Mouse (Mus musculus): ENCODE measurements around the gene Ccdc9b.

DNA sequence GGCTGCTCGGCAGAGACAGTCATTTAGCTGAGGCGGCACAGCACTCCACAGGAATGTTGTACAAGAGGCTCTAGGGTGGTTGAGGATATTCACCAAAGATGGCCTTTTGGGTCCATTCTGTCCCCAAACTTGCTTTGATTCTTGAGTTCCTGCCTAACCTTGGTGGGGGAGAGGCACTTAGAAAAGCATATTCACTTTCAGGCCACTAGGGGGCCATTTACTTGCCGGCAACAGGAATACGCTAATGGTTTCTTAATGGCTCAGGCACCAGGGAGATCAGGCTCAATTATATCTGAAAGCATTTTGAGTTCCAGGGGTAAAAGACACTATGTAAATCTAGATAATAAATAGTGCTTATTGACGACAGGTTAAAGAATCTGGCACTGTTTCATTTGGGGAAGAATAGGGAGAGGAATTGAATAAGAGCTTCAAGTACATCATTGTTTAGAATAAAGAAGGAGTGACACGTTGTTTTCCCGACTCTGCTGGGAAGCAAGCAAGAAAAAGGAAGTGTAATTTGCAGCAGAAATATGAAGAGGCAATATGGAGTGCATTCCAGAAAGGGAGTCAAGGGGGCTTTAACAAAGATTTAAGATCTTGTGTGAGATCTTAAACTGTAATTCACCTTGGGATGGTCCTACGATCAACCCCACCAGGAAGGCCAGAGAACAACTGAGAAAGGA is 19.1 kb downstream of the Ccdc9b start:
- TF ChIP-seq CTCF (IDR thresholded peaks at IDR 0.05; ENCODE audit: insufficient read depth, low read length) (peak; percentile 37), POLR2A (IDR thresholded peaks at IDR 0.05; ENCODE audit: borderline replicate concordance, extremely low read depth, low read depth, low read length) (no peak)
